Mouse (Mus musculus) gastrocnemius, adult 18-20 months (tissue): ENCODE measurements around the gene Eng. TPM values are rescaled to one million over a fixed set of nuclear protein-coding genes. Genes with fewer than 3 reads are reported as not detected.

ENCODE experiments used
- DNase-seq: peaks from one replicate; pipeline ENCODE4 v3.0.0; 2021; ENCODE audit warnings: low spot score
- microRNA-seq: library from miRNA; unstranded; fragments of <30 nt; microRNA quantifications from one replicate; pipeline ENCODE4 v1.2.0, GENCODE M21; 2021
- total RNA-seq, 2 experiments: library from RNA; stranded (reverse); gene quantifications; 2 replicates each; pipeline ENCODE4 v1.2.3; 2021

Gene Eng
- total RNA-seq, 2 experiments from 2014 or later, result 21.1 to 34.1 TPM

DNA sequence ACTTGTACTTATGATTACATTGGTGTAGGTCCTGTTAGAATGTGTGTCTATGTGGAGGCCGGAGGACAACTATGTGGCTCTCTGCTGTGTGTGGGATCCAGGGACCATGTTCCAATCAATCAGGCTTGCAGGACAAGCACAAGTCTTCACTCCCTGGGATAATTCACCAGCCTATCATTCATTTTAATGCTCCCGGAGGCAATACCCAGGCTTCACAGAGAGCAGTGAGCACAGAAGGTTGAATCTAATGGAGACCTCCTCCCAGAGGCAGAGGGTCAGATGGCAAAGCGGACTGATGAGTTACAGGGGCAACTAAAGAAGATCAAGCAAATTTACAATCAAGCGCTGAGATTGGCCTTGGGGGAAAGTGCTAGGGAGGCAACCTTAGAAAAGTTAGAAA lies 83.2 kb downstream of the Eng start:
- no peak for DNase-seq

DNA sequence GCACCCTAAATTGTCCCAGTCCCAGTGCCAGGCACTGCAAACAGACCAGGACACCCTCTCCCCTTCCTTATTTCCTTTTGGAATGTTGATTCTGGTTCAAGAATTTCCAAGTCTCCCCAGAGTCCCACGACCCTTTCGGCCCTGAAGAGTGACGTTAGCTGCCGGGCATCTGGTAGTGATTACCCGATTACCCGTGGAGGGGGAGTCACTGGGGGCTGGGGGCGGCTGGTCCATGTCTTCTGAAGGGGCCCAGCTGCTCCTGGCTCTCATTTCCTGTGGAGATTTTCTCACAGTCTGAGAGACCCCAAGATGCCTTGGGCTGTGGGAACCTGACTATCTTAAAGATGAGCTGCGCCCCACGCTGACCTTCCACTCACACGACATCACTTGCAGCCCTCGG lies 84.5 kb downstream of the Eng start:
- no peak for DNase-seq

DNA sequence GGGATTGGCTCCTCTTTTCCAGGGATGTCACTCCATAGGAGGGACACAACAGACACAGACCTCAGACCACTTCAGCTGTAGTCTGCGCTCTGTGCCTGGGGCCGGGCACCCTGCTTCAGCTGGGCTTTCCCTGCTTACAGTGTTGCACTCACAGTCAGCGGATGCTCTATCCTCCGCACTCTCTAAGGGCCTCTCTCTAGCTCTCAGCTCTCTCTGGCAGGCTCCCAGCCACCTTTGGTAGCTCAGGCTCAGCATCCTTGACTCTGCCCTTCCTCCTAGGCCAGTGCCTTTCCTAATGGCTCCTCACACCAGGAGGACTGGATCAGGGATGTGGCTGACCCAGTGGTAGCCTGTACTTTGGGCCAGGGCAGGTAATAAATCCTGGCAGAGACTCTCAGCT lies 85.5 kb downstream of the Eng start:
- no peak for DNase-seq

Small RNAs within 50 kb of the gene (microRNA-seq; reads per million reads assigned to microRNA genes)
- gene Gm47291 (not detected), gene Mir1954 (not detected), gene Mir2861 (not detected), gene Mir3960 (not detected), gene Mir8093 (not detected)

Other genes with a start within 250 kb of the Eng start
- 1 to 10 TPM; 2.6 to 3.0 TPM for gene Naif1, start 196.1 kb upstream of the Eng start, total RNA-seq
- 100 to 1,000 TPM in 1 of 2 experiments, 10 to 100 TPM in 1; 47.6 to 217 TPM for gene Slc25a25, start 195.2 kb upstream of the Eng start, total RNA-seq
- 1 to 10 TPM; 2.0 to 2.6 TPM for gene Fam102a, start 111.3 kb upstream of the Eng start, total RNA-seq
- gene Dpm2, start 75.7 kb upstream of the Eng start, total RNA-seq, result 10 to 100 TPM; 11.7 to 12.6 TPM
- gene Pip5kl1, start 71.8 kb upstream of the Eng start, total RNA-seq, result not detected
- not detected for gene 9430097D07Rik, start 70.9 kb upstream of the Eng start, total RNA-seq
- 10 to 100 TPM; 13.5 to 19.8 TPM for gene St6galnac4, start 59.5 kb upstream of the Eng start, total RNA-seq
- 10 to 100 TPM; 47.0 to 52.2 TPM for gene St6galnac6, start 46.9 kb upstream of the Eng start, total RNA-seq
- 1,000 to 10,000 TPM; 1,543 to 1,586 TPM for gene Ak1, start 24.8 kb upstream of the Eng start, total RNA-seq
- 1 to 10 TPM; 4.8 to 5.4 TPM for gene Fpgs, start 57.5 kb downstream of the Eng start, total RNA-seq
- gene Cdk9, start 66.5 kb downstream of the Eng start, total RNA-seq, result 10 to 100 TPM; 19.3 to 19.9 TPM
- gene Sh2d3c, start 74.5 kb downstream of the Eng start, total RNA-seq, result 1 to 10 TPM; 5.7 to 7.3 TPM
- gene 6330409D20Rik, start 94.4 kb downstream of the Eng start, total RNA-seq, result not detected
- gene Tor2a, start 110.6 kb downstream of the Eng start, total RNA-seq, result 1 to 10 TPM; 4.1 to 4.8 TPM
- under 1 TPM in 1 of 2 experiments, not detected in 1; 0.09 TPM for gene Ttc16, start 129.0 kb downstream of the Eng start, total RNA-seq
- gene Ptrh1, start 129.2 kb downstream of the Eng start, total RNA-seq, result 1 to 10 TPM; 1.2 to 1.6 TPM
- not detected for gene Cfap157, start 137.8 kb downstream of the Eng start, total RNA-seq
- gene Stxbp1, start 200.7 kb downstream of the Eng start, total RNA-seq, result 1 to 10 TPM; 1.9 to 6.0 TPM
- gene Fam129b, start 229.5 kb downstream of the Eng start, total RNA-seq, result 1 to 10 TPM; 4.8 to 8.2 TPM